Mouse (Mus musculus) activated CD4-positive, CD25-positive, alpha-beta regulatory T cell (primary cell): ENCODE measurements around the gene Ehd4. TPM values are rescaled to one million over a fixed set of nuclear protein-coding genes. Genes with fewer than 3 reads are reported as not detected.

Experiments
- polyA plus RNA-seq, 2 experiments: library from polyadenylated mRNA; unstranded; fragments of 100-300 nt; shearing (Covaris generic); gene quantifications; one replicate each; pipeline ENCODE4 v1.2.1; 2017

Ehd4 gene
- polyA plus RNA-seq = 10 to 100 TPM in 1 of 2 experiments, 1 to 10 TPM in 1; 9.4 to 30.4 TPM

GRCm38 (mm10) chr2:120154361-120154894 is at the start of gene Ehd4:
Ehd4 (minus strand) TSS chr2:120154606.

Other genes with a start within 250 kb of the Ehd4 start
- gene Mapkbp1, start 181.9 kb downstream of the Ehd4 start, polyA plus RNA-seq = 1 to 10 TPM; 2.4 to 5.8 TPM
- gene Jmjd7, start 127.1 kb downstream of the Ehd4 start, polyA plus RNA-seq = 10 to 100 TPM; 20.0 to 23.6 TPM
- gene Gm28042, start 127.1 kb downstream of the Ehd4 start, polyA plus RNA-seq = 1 to 10 TPM; 1.5 to 6.1 TPM
- 1 to 10 TPM; 1.0 to 1.7 TPM for gene Pla2g4b, start 121.2 kb downstream of the Ehd4 start, polyA plus RNA-seq
- under 1 TPM in 1 of 2 experiments, not detected in 1; 0.23 TPM for gene Pla2g4e, start 90.7 kb upstream of the Ehd4 start, polyA plus RNA-seq
- gene Pla2g4d, start 134.6 kb upstream of the Ehd4 start, polyA plus RNA-seq = under 1 TPM in 1 of 2 experiments, not detected in 1; 0.05 TPM
- 1 to 10 TPM; 3.5 to 4.8 TPM for gene Pla2g4f, start 159.6 kb upstream of the Ehd4 start, polyA plus RNA-seq
- 10 to 100 TPM; 34.8 to 39.1 TPM for gene Vps39, start 198.5 kb upstream of the Ehd4 start, polyA plus RNA-seq
- gene Ganc, start 249.3 kb upstream of the Ehd4 start, polyA plus RNA-seq = 10 to 100 TPM; 17.6 to 17.8 TPM
- gene Tmem87a, start 249.5 kb upstream of the Ehd4 start, polyA plus RNA-seq = 10 to 100 TPM; 18.7 to 23.2 TPM